Mouse (Mus musculus) ES-E14 (cell line): ENCODE measurements at regions not wholly inside any gene's neighbourhood (a gene's known extent, or its start where the extent isn't known, plus 50 kb on each side); places are given as distances from the start of the nearest gene placed in this dataset.

ENCODE experiments used
- DNase-seq: peaks from one replicate; pipeline ENCODE4 v3.0.0-alpha.2; 2013; ENCODE audit warnings: low read depth, low spot score
- H3K27ac ChIP-seq: 2 replicates; pipeline ENCODE4 v1.5.1; 2012; ENCODE audit warnings: low read depth, mild to moderate bottlenecking, low read length, moderate library complexity, mixed read lengths; ENCODE audit not compliant: poor library complexity, insufficient read depth, severe bottlenecking
- H3K36me3 ChIP-seq: 2 replicates; pipeline ENCODE4 v1.6.1; 2012; ENCODE audit warnings: mild to moderate bottlenecking, low read length, moderate library complexity, mixed read lengths; ENCODE audit not compliant: control insufficient read depth, poor library complexity, insufficient read depth, severe bottlenecking
- H3K4me1 ChIP-seq, 2 experiments: fragments of 150-350 bp in 1 of 2; sonication (generic) in 1 of 2; 2 replicates each; pipeline ENCODE4 v1.6.1; 2012; ENCODE audit warnings: low read length in 2 of 2, mild to moderate bottlenecking in 1 of 2, mixed read lengths in 1 of 2; ENCODE audit not compliant: control insufficient read depth in 2 of 2, insufficient read depth in 2 of 2, poor library complexity in 1 of 2
- H3K4me3 ChIP-seq, 2 experiments: fragments of 150-350 bp in 1 of 2; sonication (generic) in 1 of 2; 2 replicates each; pipeline ENCODE4 v1.5.1; 2012; ENCODE audit warnings: low read length in 2 of 2, low read depth in 1 of 2, mild to moderate bottlenecking in 1 of 2, mixed read lengths in 1 of 2; ENCODE audit not compliant: insufficient read depth in 1 of 2, poor library complexity in 1 of 2, severe bottlenecking in 1 of 2
- H3K9ac ChIP-seq: 2 replicates; pipeline ENCODE4 v1.6.1; 2012; ENCODE audit warnings: low read depth, mild to moderate bottlenecking, low read length, mixed read lengths; ENCODE audit not compliant: poor library complexity, insufficient read depth, severe bottlenecking
- H3K9me3 ChIP-seq: fragments of 150-350 bp; sonication (generic); 2 replicates; pipeline ENCODE4 v1.6.1; 2012; ENCODE audit warnings: low read depth, mild to moderate bottlenecking, low read length; ENCODE audit not compliant: control insufficient read depth, insufficient read depth
- CHD2 ChIP-seq: IDR thresholded peaks from 2 replicates; pipeline ENCODE4 v1.6.1; 2014; ENCODE audit warnings: mild to moderate bottlenecking, low read depth, low read length, inconsistent platforms
- HCFC1 ChIP-seq: IDR thresholded peaks from 2 replicates; pipeline ENCODE4 v1.6.1; 2012; ENCODE audit warnings: low read length, inconsistent platforms, borderline replicate concordance; ENCODE audit not compliant: insufficient read depth
- MAFK ChIP-seq: IDR thresholded peaks from 2 replicates; pipeline ENCODE4 v1.6.1; 2014; ENCODE audit warnings: mild to moderate bottlenecking, low read depth, low read length, inconsistent platforms; ENCODE audit not compliant: insufficient read depth
- ZC3H11A ChIP-seq: IDR thresholded peaks from 2 replicates; pipeline ENCODE4 v1.6.1; 2012; ENCODE audit warnings: low read depth, mild to moderate bottlenecking, inconsistent platforms, low read length, borderline replicate concordance
- ZNF384 ChIP-seq: IDR thresholded peaks from 2 replicates; pipeline ENCODE4 v1.6.1; 2012; ENCODE audit warnings: low read depth, low read length, inconsistent platforms
- in situ Hi-C, 2 experiments: fragments of 600-800 bp; cut with MboI; formaldehyde crosslinking; loops; one replicate each; pipeline ENCODE4 v1.15.1; 2025; ENCODE audit warnings: low sequenced_read_pairs in 2 of 2, inconsistent platforms in 1 of 2; ENCODE audit not compliant: unreplicated experiment in 2 of 2

DNA sequence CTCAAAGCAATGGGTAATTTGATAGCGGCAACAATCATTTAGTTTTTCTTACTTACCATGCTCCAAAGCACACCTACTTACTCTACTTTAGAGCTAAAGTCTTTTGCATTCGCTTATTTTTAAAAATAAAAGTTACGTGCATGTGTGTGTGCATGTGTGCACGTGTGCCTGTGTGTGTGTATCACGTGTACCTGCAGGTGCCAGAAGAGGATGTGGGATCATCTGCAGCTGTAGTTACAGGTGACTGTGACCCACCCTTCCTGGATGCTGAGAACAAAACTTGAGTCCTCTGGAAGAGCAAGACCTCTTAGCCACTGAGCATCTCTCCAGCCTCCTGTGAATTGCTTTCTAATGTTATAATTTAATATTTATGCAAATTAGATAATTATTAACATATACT lies 52.0 kb upstream of the Jazf1 start:
- H3K4me1 ChIP-seq, result no peaks in the 10 kb centered on the region
- no peak overlapping the region for H3K27ac ChIP-seq
- no peak overlapping the region for H3K9ac ChIP-seq
- in situ Hi-C loops, result no loop called here
- DNase-seq, result no peak
- no peaks in the 10 kb centered on the region for H3K36me3 ChIP-seq
- TF ChIP-seq HCFC1 (no peak), MAFK (no peak), ZNF384 (no peak), ZC3H11A (no peak), CHD2 (no peak)
- H3K9me3 ChIP-seq, result no peaks in the 10 kb centered on the region
- H3K4me3 ChIP-seq, result no peak overlapping the region
